ENCODE assay signal across 9 mouse cellular contexts in genomic region chr12:33966490-33967415, GRCm38 (mm10). TPM values are rescaled to one million over a fixed set of nuclear protein-coding genes. Genes with fewer than 3 reads are reported as not detected.
DNase-seq lines count a peak whose midpoint lies in the region; ATAC-seq and TF ChIP-seq lines count a peak whose summit lies in the region.
"Had no signal": no experiment of that assay in that cellular context is flagged by ENCODE, and none has a peak within 500 bp of the region (broad histone marks: within the 10 kb centered on the region; RNA-seq: fewer than 3 reads in every experiment).

No protein-coding gene starts in this region.

- H3K4me3 ChIP-seq in liver, embryonic 11.5 days (ENCODE audit: low read depth, low read length) = no peak overlapping the region
- no peak overlapping the region for H3K4me3 ChIP-seq in liver, postnatal 0 days (ENCODE audit: low read depth, low read length)
- H3K4me3 ChIP-seq in embryonic facial prominence, embryonic 14.5 days (ENCODE audit: low read depth, low read length) = peak overlapping the region; percentile 38
- H3K4me3 ChIP-seq in hindbrain, embryonic 14.5 days (replicated peaks; ENCODE audit: low read length) = 0 out of 2 replicates have a peak overlapping the region, but pooled peaks have one; percentile 2
- peak overlapping the region; percentile 10 for H3K4me3 ChIP-seq in neural tube, embryonic 13.5 days
- H3K4me3 ChIP-seq: left cerebral cortex, adult 2 months had no signal

- peak; percentile 37 for DNase-seq in liver, embryonic 11.5 days (ENCODE audit: low spot score)
- DNase-seq in liver, postnatal 0 days = no peak
- DNase-seq in embryonic facial prominence, embryonic 14.5 days (ENCODE audit: low spot score) = peak; percentile 81
- no peak for DNase-seq in hindbrain, embryonic 14.5 days (ENCODE audit: low spot score)
- no peak for DNase-seq in layer of hippocampus, adult 9-10 months (ENCODE audit: low spot score)
- DNase-seq in adrenal gland, postnatal 36 days = no peak

- H3K27me3 ChIP-seq in liver, embryonic 11.5 days (replicated peaks; ENCODE audit: control insufficient read depth, insufficient read depth, low read length) = peaks cover 89% of the 10 kb centered on the region
- H3K27me3 ChIP-seq in liver, postnatal 0 days (ENCODE audit: insufficient read depth, low read length) = peaks cover 70% of the 10 kb centered on the region
- H3K27me3 ChIP-seq in embryonic facial prominence, embryonic 14.5 days (replicated peaks; ENCODE audit: control insufficient read depth, insufficient read depth, low read length) = peaks cover 12% of the 10 kb centered on the region
- peaks cover 91% of the 10 kb centered on the region for H3K27me3 ChIP-seq in hindbrain, embryonic 14.5 days (ENCODE audit: control insufficient read depth, insufficient read depth, low read length)
- H3K27me3 ChIP-seq in neural tube, embryonic 13.5 days = peaks cover 98% of the 10 kb centered on the region

- TF ChIP-seq CTCF in liver, postnatal 0 days (IDR thresholded peaks at IDR 0.05; ENCODE audit: low read depth) = no peak

- ATAC-seq in liver, embryonic 11.5 days (replicated peaks; ENCODE audit: low FRiP score) = no peak
- no peak for ATAC-seq in liver, postnatal 0 days
- no peak for ATAC-seq in embryonic facial prominence, embryonic 14.5 days (ENCODE audit: low read depth)
- no peak for ATAC-seq in hindbrain, embryonic 14.5 days (ENCODE audit: low FRiP score)
- ATAC-seq in neural tube, embryonic 13.5 days (ENCODE audit: low read depth) = peak; percentile 33; the same call in 1 of the 2 replicates
- no peak for ATAC-seq in monocyte, adult 5-6 weeks (replicated peaks; ENCODE audit: insufficient number of reproducible peaks, low FRiP score, low TSS enrichment, poor library complexity, severe bottlenecking)

- H3K36me3 ChIP-seq in liver, embryonic 11.5 days (ENCODE audit: control insufficient read depth, insufficient read depth, low read length) = no peaks in the 10 kb centered on the region
- H3K36me3 ChIP-seq in liver, postnatal 0 days (replicated peaks; ENCODE audit: insufficient read depth, low read length) = no peaks in the 10 kb centered on the region
- peaks cover 9% of the 10 kb centered on the region; the same call in 1 of the 2 replicates for H3K36me3 ChIP-seq in embryonic facial prominence, embryonic 14.5 days (ENCODE audit: control insufficient read depth, insufficient read depth, low read length)
- H3K36me3 ChIP-seq in hindbrain, embryonic 14.5 days (replicated peaks; ENCODE audit: control insufficient read depth, insufficient read depth) = no peaks in the 10 kb centered on the region
- no peaks in the 10 kb centered on the region for H3K36me3 ChIP-seq in neural tube, embryonic 13.5 days

- H3K4me2 ChIP-seq in liver, embryonic 11.5 days = peak overlapping the region; percentile 38
- no peak overlapping the region for H3K4me2 ChIP-seq in liver, postnatal 0 days (ENCODE audit: low read depth, low read length)
- peak overlapping the region; percentile 78 for H3K4me2 ChIP-seq in embryonic facial prominence, embryonic 14.5 days (ENCODE audit: low read depth, low read length)
- H3K4me2 ChIP-seq in hindbrain, embryonic 14.5 days (replicated peaks) = peak overlapping the region; percentile 40; the same call in 1 of the 2 replicates
- peak overlapping the region; percentile 37 for H3K4me2 ChIP-seq in neural tube, embryonic 13.5 days

- H3K4me1 ChIP-seq in liver, embryonic 11.5 days (replicated peaks; ENCODE audit: control insufficient read depth, insufficient read depth, low read length) = no peaks in the 10 kb centered on the region
- no peaks in the 10 kb centered on the region for H3K4me1 ChIP-seq in liver, postnatal 0 days (ENCODE audit: insufficient read depth)
- H3K4me1 ChIP-seq in embryonic facial prominence, embryonic 14.5 days (ENCODE audit: control insufficient read depth, insufficient read depth, low read length) = peaks cover 36% of the 10 kb centered on the region
- H3K4me1 ChIP-seq in hindbrain, embryonic 14.5 days (replicated peaks; ENCODE audit: control insufficient read depth, insufficient read depth, low read length) = 0 out of 2 replicates have a peak, but pooled peaks cover 3% of the 10 kb centered on the region
- H3K4me1 ChIP-seq in neural tube, embryonic 13.5 days (replicated peaks) = peaks cover 28% of the 10 kb centered on the region

- H3K27ac ChIP-seq in liver, embryonic 11.5 days (ENCODE audit: low read depth, low read length) = no peak overlapping the region
- no peak overlapping the region for H3K27ac ChIP-seq in liver, postnatal 0 days (ENCODE audit: low read depth)
- H3K27ac ChIP-seq in embryonic facial prominence, embryonic 14.5 days (replicated peaks; ENCODE audit: low read depth, low read length) = peak overlapping the region; percentile 95
- H3K27ac ChIP-seq in hindbrain, embryonic 14.5 days = no peak overlapping the region
- H3K27ac ChIP-seq in neural tube, embryonic 13.5 days (replicated peaks) = no peak overlapping the region
- H3K27ac ChIP-seq: left cerebral cortex, adult 2 months had no signal

- no peaks in the 10 kb centered on the region for H3K9me3 ChIP-seq in liver, embryonic 11.5 days (ENCODE audit: control insufficient read depth, low read length)
- no peaks in the 10 kb centered on the region for H3K9me3 ChIP-seq in liver, postnatal 0 days (ENCODE audit: low read length)
- no peaks in the 10 kb centered on the region for H3K9me3 ChIP-seq in embryonic facial prominence, embryonic 14.5 days (ENCODE audit: control insufficient read depth, low read length)
- no peaks in the 10 kb centered on the region; the same call in 1 of the 2 replicates for H3K9me3 ChIP-seq in hindbrain, embryonic 14.5 days (ENCODE audit: control insufficient read depth, low read length)
- no peaks in the 10 kb centered on the region for H3K9me3 ChIP-seq in neural tube, embryonic 13.5 days

- TF ChIP-seq EP300 in liver, postnatal 0 days (IDR thresholded peaks at IDR 0.05; ENCODE audit: low read depth) = no peak

- H3K9ac ChIP-seq in liver, embryonic 11.5 days (ENCODE audit: low read depth, low read length) = no peak overlapping the region
- H3K9ac ChIP-seq in liver, postnatal 0 days (replicated peaks) = no peak overlapping the region
- H3K9ac ChIP-seq in embryonic facial prominence, embryonic 14.5 days (ENCODE audit: low read depth, low read length) = peak overlapping the region; percentile 72
- H3K9ac ChIP-seq in hindbrain, embryonic 14.5 days = no peak overlapping the region
- H3K9ac ChIP-seq in neural tube, embryonic 13.5 days = no peak overlapping the region

- 2% methylated on average over 35 of the region's 35 CpGs for WGBS in liver, embryonic 11.5 days
- 2% methylated on average over 35 of the region's 35 CpGs for WGBS in liver, postnatal 0 days (ENCODE audit: insufficient replicate concordance)
- WGBS in embryonic facial prominence, embryonic 14.5 days = 3% methylated on average over 30 of the region's 35 CpGs
- 1% methylated on average over 35 of the region's 35 CpGs for WGBS in hindbrain, embryonic 14.5 days
- WGBS in neural tube, embryonic 13.5 days = under 1% methylated on average over 35 of the region's 35 CpGs

RNA-seq across cellular contexts. Expression of gene Twist1, which starts 9.3 kb away (rescaled TPM):
- 6.0 and 6.1 TPM in 2 replicates for polyA plus RNA-seq in liver, embryonic 11.5 days (2014; fragmentation: Nextera tagmentation; extraction: Ambion mirVana)
- polyA plus RNA-seq in liver, postnatal 0 days (2015; fragmentation: Nextera tagmentation; extraction: Ambion mirVana) = 0.27 and 0.38 TPM in 2 replicates
- polyA plus RNA-seq in embryonic facial prominence, embryonic 14.5 days (2014; fragmentation: Nextera tagmentation; extraction: Ambion mirVana) = 39.1 and 41.1 TPM in 2 replicates
- polyA plus RNA-seq in hindbrain, embryonic 14.5 days (2014; fragmentation: Nextera tagmentation; extraction: Ambion mirVana) = 1.5 and 1.9 TPM in 2 replicates
- 3.2 and 5.2 TPM in 2 replicates for polyA plus RNA-seq in neural tube, embryonic 13.5 days (2015; fragmentation: Nextera tagmentation; extraction: Ambion mirVana)
- total RNA-seq in adrenal gland, postnatal 36 days (2021) = 1 to 10 TPM; 7.2 to 9.8 TPM
- not detected in 3 replicates for total RNA-seq in monocyte, adult 5-6 weeks (2017)

RNA-seq across cellular contexts. Expression of gene Ferd3l, which starts 38.5 kb away (rescaled TPM):
- not detected in 2 replicates for polyA plus RNA-seq in liver, embryonic 11.5 days (2014; fragmentation: Nextera tagmentation; extraction: Ambion mirVana)
- not detected in 2 replicates for polyA plus RNA-seq in liver, postnatal 0 days (2015; fragmentation: Nextera tagmentation; extraction: Ambion mirVana)
- polyA plus RNA-seq in embryonic facial prominence, embryonic 14.5 days (2014; fragmentation: Nextera tagmentation; extraction: Ambion mirVana) = not detected in 2 replicates
- 0.68 TPM in 1 of 2 replicates, not detected in the other for polyA plus RNA-seq in hindbrain, embryonic 14.5 days (2014; fragmentation: Nextera tagmentation; extraction: Ambion mirVana)
- 0.70 and 1.0 TPM in 2 replicates for polyA plus RNA-seq in neural tube, embryonic 13.5 days (2015; fragmentation: Nextera tagmentation; extraction: Ambion mirVana)
- not detected for total RNA-seq in adrenal gland, postnatal 36 days (2021)
- not detected in 3 replicates for total RNA-seq in monocyte, adult 5-6 weeks (2017)
- total RNA-seq: left cerebral cortex, adult 2 months had no signal

Comparison
In these comparisons a context has a peak if more than half of its experiments do, and no peak if none do; other contexts are left out.
1. DNase-seq: peak in liver, embryonic 11.5 days (single experiment) and embryonic facial prominence, embryonic 14.5 days (single experiment); none in liver, postnatal 0 days (single experiment), hindbrain, embryonic 14.5 days (single experiment), layer of hippocampus, adult 9-10 months (single experiment) and adrenal gland, postnatal 36 days (0 of 2).
2. H3K4me3 ChIP-seq: peak in embryonic facial prominence, embryonic 14.5 days (single experiment), hindbrain, embryonic 14.5 days (single experiment) and neural tube, embryonic 13.5 days (single experiment); none in liver, embryonic 11.5 days (single experiment) and liver, postnatal 0 days (single experiment).